7 mouse cellular contexts compared by ENCODE assay signal in genomic region chr1:131910001-131910648, GRCm38 (mm10). TPM values are rescaled to one million over a fixed set of nuclear protein-coding genes. Genes with fewer than 3 reads are reported as not detected.
DNase-seq lines count a peak whose midpoint lies in the region; ATAC-seq lines count a peak whose summit lies in the region.

Gene Nucks1, plus strand, starts transcription at chr1:131910534.

- WGBS in intestine, embryonic 16.5 days, result under 1% methylated on average over 35 of the region's 35 CpGs
- WGBS in midbrain, embryonic 11.5 days, result under 1% methylated on average over 33 of the region's 35 CpGs

- no peaks in the 10 kb centered on the region for H3K27me3 ChIP-seq in intestine, embryonic 16.5 days (replicated peaks; ENCODE audit: control insufficient read depth, insufficient read depth, low read length)
- H3K27me3 ChIP-seq in midbrain, embryonic 11.5 days (ENCODE audit: control insufficient read depth, insufficient read depth, low read length), result peaks cover 3% of the 10 kb centered on the region; the same call in 1 of the 2 replicates

- DNase-seq in adrenal gland, adult 8-10 months, result peak; percentile 100
- DNase-seq in embryo, embryonic 9.5 days (ENCODE audit: extremely low spot score), result peak; percentile 100
- peak; percentile 99 for DNase-seq in gastrocnemius, postnatal 4 days (ENCODE audit: low spot score in 2 of 2)
- DNase-seq in left cerebral cortex, postnatal 36 days (ENCODE audit: low spot score in 2 of 2), result peak; percentile 98
- DNase-seq in midbrain, embryonic 11.5 days (ENCODE audit: low spot score, missing footprints), result peak; percentile 100
- peak; percentile 96 for DNase-seq in skeletal muscle tissue, adult 2 months (ENCODE audit: low read depth, low spot score)

- H3K4me2 ChIP-seq in intestine, embryonic 16.5 days (ENCODE audit: low read depth, low read length), result peak within 1 kb of the TSS; percentile 59
- peak within 1 kb of the TSS; percentile 62 for H3K4me2 ChIP-seq in midbrain, embryonic 11.5 days

- H3K9me3 ChIP-seq in intestine, embryonic 16.5 days (ENCODE audit: control insufficient read depth, low read length), result no peaks in the 10 kb centered on the region
- H3K9me3 ChIP-seq in midbrain, embryonic 11.5 days (ENCODE audit: control insufficient read depth, low read length), result no peaks in the 10 kb centered on the region

- intact Hi-C loops in left cerebral cortex, postnatal 36 days (cut with DNase I), result no loop called here

- peak; percentile 98 for ATAC-seq in intestine, embryonic 16.5 days
- ATAC-seq in midbrain, embryonic 11.5 days (ENCODE audit: low FRiP score), result peak; percentile 99

- peaks cover 10% of the 10 kb centered on the region; the same call in 1 of the 2 replicates for H3K4me1 ChIP-seq in intestine, embryonic 16.5 days (ENCODE audit: control insufficient read depth, insufficient read depth, low read length)
- H3K4me1 ChIP-seq in midbrain, embryonic 11.5 days (ENCODE audit: control insufficient read depth, insufficient read depth, low read length), result peaks cover 3% of the 10 kb centered on the region

- peak within 1 kb of the TSS; percentile 99 for H3K9ac ChIP-seq in intestine, embryonic 16.5 days (ENCODE audit: low read depth, low read length)
- peak within 1 kb of the TSS; percentile 96 for H3K9ac ChIP-seq in midbrain, embryonic 11.5 days (ENCODE audit: low read length)

- peak within 1 kb of the TSS; percentile 96 for H3K27ac ChIP-seq in intestine, embryonic 16.5 days (ENCODE audit: low read length)
- peak within 1 kb of the TSS; percentile 93 for H3K27ac ChIP-seq in midbrain, embryonic 11.5 days (ENCODE audit: low read depth, low read length)

- H3K4me3 ChIP-seq in intestine, embryonic 16.5 days (ENCODE audit: low read length), result peak within 1 kb of the TSS; percentile 94
- peak within 1 kb of the TSS; percentile 98 for H3K4me3 ChIP-seq in midbrain, embryonic 11.5 days (ENCODE audit: low read depth, low read length)

- no peaks in the 10 kb centered on the region for H3K36me3 ChIP-seq in intestine, embryonic 16.5 days (ENCODE audit: control insufficient read depth, insufficient read depth, low read length)
- no peaks in the 10 kb centered on the region for H3K36me3 ChIP-seq in midbrain, embryonic 11.5 days (ENCODE audit: control insufficient read depth, insufficient read depth, low read length)

RNA-seq across cellular contexts. Expression of gene Nucks1, which starts in this region (rescaled TPM):
- 100 to 1,000 TPM; 134 to 174 (median 151) TPM for total RNA-seq in adrenal gland, adult 8-10 months (2022)
- total RNA-seq in gastrocnemius, postnatal 4 days (2021), result 100 to 1,000 TPM; 128 to 130 TPM
- 44.5 TPM in 2 replicates for polyA plus RNA-seq in intestine, embryonic 16.5 days (2015; fragmentation: Nextera tagmentation; extraction: Ambion mirVana)
- 100 to 1,000 TPM; 144 to 148 TPM for total RNA-seq in left cerebral cortex, postnatal 36 days (2021)
- polyA plus RNA-seq in midbrain, embryonic 11.5 days (2014; fragmentation: Nextera tagmentation; extraction: Ambion mirVana), result 61.3 and 63.1 TPM in 2 replicates

Comparison
In these comparisons a context has a peak if more than half of its experiments do, and no peak if none do; other contexts are left out.
1. Peak in every context shown above with its lines: DNase-seq, ATAC-seq, H3K4me3 ChIP-seq and H3K27ac ChIP-seq.